Mouse (Mus musculus): ENCODE measurements around the gene Disp2. TPM values are rescaled to one million over a fixed set of nuclear protein-coding genes. Genes with fewer than 3 reads are reported as not detected.

Disp2 gene
- polyA plus RNA-seq, 1 experiment from 2014 or later: 24.2 TPM

- H3K27me3 ChIP-seq: no peaks in the 10 kb centered on the region
- no peak overlapping the region for H3K4me3 ChIP-seq
- H3K4me2 ChIP-seq (replicated peaks): no peak overlapping the region
- H3K9ac ChIP-seq (replicated peaks): no peak overlapping the region
- peaks cover 15% of the 10 kb centered on the region; the same call in 1 of the 2 replicates for H3K36me3 ChIP-seq
- no peaks in the 10 kb centered on the region for H3K9me3 ChIP-seq
- no peak for ATAC-seq (replicated peaks)
- 92% methylated on average over 5 of the region's 5 CpGs for WGBS
- H3K27ac ChIP-seq (replicated peaks): no peak overlapping the region
- no peaks in the 10 kb centered on the region for H3K4me1 ChIP-seq
These were observed 49.6 kb downstream of the Disp2 start for GRCm38 (mm10) chr2:118829096-118829495.

GRCm38 (mm10) chr2:118834061-118834460 lies 54.5 kb downstream of the Disp2 start:
- no peak overlapping the region for H3K9ac ChIP-seq (replicated peaks)
- no peaks in the 10 kb centered on the region for H3K9me3 ChIP-seq
- 0 out of 2 replicates have a peak, but pooled peaks cover 3% of the 10 kb centered on the region for H3K36me3 ChIP-seq
- H3K4me1 ChIP-seq: no peaks in the 10 kb centered on the region
- H3K27me3 ChIP-seq: no peaks in the 10 kb centered on the region
- 94% methylated on average over 6 of the region's 6 CpGs for WGBS
- H3K27ac ChIP-seq (replicated peaks): no peak overlapping the region
- H3K4me3 ChIP-seq: no peak overlapping the region
- ATAC-seq (replicated peaks): no peak
- no peak overlapping the region for H3K4me2 ChIP-seq (replicated peaks)

- Histone ChIP-seq H3K4me3 (no peak overlapping the region), H3K36me3 (0 out of 2 replicates have a peak, but pooled peaks cover 3% of the 10 kb centered on the region), H3K27me3 (no peaks in the 10 kb centered on the region), H3K9me3 (no peaks in the 10 kb centered on the region), H3K4me2 (replicated peaks) (no peak overlapping the region), H3K27ac (replicated peaks) (no peak overlapping the region), H3K4me1 (no peaks in the 10 kb centered on the region), H3K9ac (replicated peaks) (no peak overlapping the region)
- 61% methylated on average over 6 of the region's 6 CpGs for WGBS
- ATAC-seq (replicated peaks): no peak
These were observed 55.6 kb downstream of the Disp2 start for GRCm38 (mm10) chr2:118835115-118835514.

- no peaks in the 10 kb centered on the region for H3K4me1 ChIP-seq
- WGBS: 43% methylated on average over 5 of the region's 5 CpGs
- H3K9me3 ChIP-seq: no peaks in the 10 kb centered on the region
- no peak overlapping the region for H3K4me2 ChIP-seq (replicated peaks)
- no peak for ATAC-seq (replicated peaks)
- no peak overlapping the region for H3K27ac ChIP-seq (replicated peaks)
- H3K4me3 ChIP-seq: no peak overlapping the region
- H3K36me3 ChIP-seq: 0 out of 2 replicates have a peak, but pooled peaks cover 3% of the 10 kb centered on the region
- no peak overlapping the region for H3K9ac ChIP-seq (replicated peaks)
- H3K27me3 ChIP-seq: no peaks in the 10 kb centered on the region
These were observed 58.8 kb downstream of the Disp2 start for GRCm38 (mm10) chr2:118838330-118838729.

GRCm38 (mm10) chr2:118841186-118841585 lies 61.7 kb downstream of the Disp2 start:
- WGBS: 75% methylated on average over 5 of the region's 5 CpGs
- Histone ChIP-seq H3K27ac (replicated peaks) (no peak overlapping the region), H3K4me2 (replicated peaks) (no peak overlapping the region), H3K27me3 (no peaks in the 10 kb centered on the region), H3K36me3 (no peaks in the 10 kb centered on the region), H3K9me3 (no peaks in the 10 kb centered on the region), H3K4me1 (peaks cover 4% of the 10 kb centered on the region; the same call in 1 of the 2 replicates), H3K4me3 (no peak overlapping the region), H3K9ac (replicated peaks) (no peak overlapping the region)
- ATAC-seq (replicated peaks): no peak

DNA sequence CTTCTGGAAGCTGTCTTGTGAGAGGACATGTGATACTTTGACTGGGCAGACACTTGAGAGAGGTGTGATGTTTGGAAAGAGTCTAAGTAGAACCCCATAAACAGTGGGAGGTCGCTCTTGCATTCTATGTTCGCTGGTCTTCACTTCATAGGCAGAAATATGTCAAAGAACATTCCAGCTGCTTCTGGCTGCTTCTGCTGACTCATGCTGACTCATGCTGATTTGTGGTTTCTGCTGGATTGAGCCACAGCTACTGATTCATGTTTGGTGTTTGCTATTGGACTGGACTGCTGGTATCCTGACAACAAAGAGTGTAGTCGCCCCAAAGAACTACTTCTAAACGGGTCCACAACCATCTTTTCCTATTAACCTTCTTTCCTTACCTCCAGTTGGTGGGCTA lies 62.3 kb downstream of the Disp2 start:
- Histone ChIP-seq H3K4me1 (peaks cover 5% of the 10 kb centered on the region; the same call in 1 of the 2 replicates), H3K27me3 (no peaks in the 10 kb centered on the region), H3K4me2 (replicated peaks) (no peak overlapping the region), H3K9ac (replicated peaks) (no peak overlapping the region), H3K9me3 (no peaks in the 10 kb centered on the region), H3K4me3 (no peak overlapping the region), H3K27ac (replicated peaks) (no peak overlapping the region), H3K36me3 (no peaks in the 10 kb centered on the region)
- WGBS: 91% methylated on average over 4 of the region's 4 CpGs
- no peak for ATAC-seq (replicated peaks)

DNA sequence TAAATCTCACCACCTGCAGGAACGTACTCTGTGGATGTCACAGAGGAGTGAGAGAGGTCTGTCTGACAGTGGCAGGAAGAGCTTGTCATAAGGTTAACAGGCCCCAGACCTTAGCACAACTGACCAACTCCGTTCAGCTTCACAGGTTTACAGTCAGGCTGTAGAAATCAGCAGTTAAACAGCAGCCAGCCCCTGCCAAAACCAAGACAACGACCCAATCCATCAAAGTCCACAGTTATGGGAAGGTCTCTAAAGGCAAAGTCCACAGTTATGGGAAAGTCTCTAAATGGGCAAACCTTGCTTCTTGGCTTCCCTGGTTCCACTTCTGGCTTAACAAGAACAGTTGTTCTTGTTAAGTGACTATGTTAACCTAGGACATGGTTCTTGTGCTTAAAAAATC lies 64.9 kb downstream of the Disp2 start:
- H3K27me3 ChIP-seq: no peaks in the 10 kb centered on the region
- no peak overlapping the region for H3K4me2 ChIP-seq (replicated peaks)
- no peak overlapping the region for H3K9ac ChIP-seq (replicated peaks)
- no peak overlapping the region for H3K4me3 ChIP-seq
- 84% methylated on average over 3 of the region's 3 CpGs for WGBS
- H3K27ac ChIP-seq (replicated peaks): no peak overlapping the region
- H3K4me1 ChIP-seq: peaks cover 5% of the 10 kb centered on the region; the same call in 1 of the 2 replicates
- no peaks in the 10 kb centered on the region for H3K36me3 ChIP-seq
- no peak for ATAC-seq (replicated peaks)
- no peaks in the 10 kb centered on the region for H3K9me3 ChIP-seq

DNA sequence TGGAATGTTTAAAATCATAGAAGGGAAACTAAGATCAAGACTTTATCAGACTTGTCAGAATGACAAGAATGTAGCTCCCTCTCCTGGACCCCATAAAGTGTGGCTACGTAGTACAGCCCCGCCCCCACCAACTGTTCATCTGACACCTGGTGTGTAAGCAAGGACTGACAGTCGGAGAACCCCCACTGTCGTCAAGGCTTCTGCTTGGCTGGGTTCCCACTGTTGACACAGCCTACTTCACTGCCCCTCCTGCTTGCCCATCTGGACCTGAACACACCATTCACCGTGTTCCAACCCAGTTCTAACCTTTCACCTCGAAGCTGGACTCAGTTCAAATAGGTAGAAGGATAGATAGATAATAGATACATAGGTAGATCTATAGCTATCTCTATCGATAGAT lies 66.7 kb downstream of the Disp2 start:
- Histone ChIP-seq H3K4me2 (replicated peaks) (no peak overlapping the region), H3K27me3 (no peaks in the 10 kb centered on the region), H3K9me3 (no peaks in the 10 kb centered on the region), H3K4me3 (no peak overlapping the region), H3K9ac (replicated peaks) (no peak overlapping the region), H3K36me3 (no peaks in the 10 kb centered on the region), H3K4me1 (peaks cover 5% of the 10 kb centered on the region; the same call in 1 of the 2 replicates), H3K27ac (replicated peaks) (no peak overlapping the region)
- WGBS: 54% methylated on average over 7 of the region's 7 CpGs
- ATAC-seq (replicated peaks): peak; percentile 70; the same call in 1 of the 2 replicates

DNA sequence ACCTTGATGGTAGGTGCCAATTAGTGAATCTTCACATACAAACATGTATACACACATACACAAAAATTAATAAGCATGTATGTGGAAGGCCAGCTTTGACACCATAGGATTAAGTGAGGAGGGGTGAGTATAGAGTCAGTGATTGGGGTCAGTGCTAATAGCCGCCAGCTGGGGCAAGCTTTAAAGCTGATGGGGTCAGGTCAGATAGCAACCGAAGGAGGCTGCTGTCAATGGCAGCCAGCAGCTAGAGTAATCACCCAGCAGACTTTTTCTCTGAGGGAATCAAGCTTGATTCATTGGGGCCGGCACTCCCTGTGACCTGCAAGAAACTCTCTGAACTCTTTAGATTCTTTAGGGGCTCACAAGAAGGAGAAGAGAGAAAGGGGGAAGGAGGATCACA lies 72.2 kb downstream of the Disp2 start:
- no peak overlapping the region for H3K9ac ChIP-seq (replicated peaks)
- H3K9me3 ChIP-seq: no peaks in the 10 kb centered on the region
- no peaks in the 10 kb centered on the region for H3K36me3 ChIP-seq
- H3K4me1 ChIP-seq: no peaks in the 10 kb centered on the region
- H3K4me2 ChIP-seq (replicated peaks): no peak overlapping the region
- no peaks in the 10 kb centered on the region for H3K27me3 ChIP-seq
- H3K27ac ChIP-seq (replicated peaks): no peak overlapping the region
- H3K4me3 ChIP-seq: no peak overlapping the region
- ATAC-seq (replicated peaks): no peak
- WGBS: 47% methylated on average over 3 of the region's 3 CpGs

Other genes starting within 250 kb of the Disp2 start
- 1.3 and 1.8 TPM in 2 replicates for gene Bmf, start 230.0 kb upstream of the Disp2 start, polyA plus RNA-seq (2015; fragmentation: Nextera tagmentation; extraction: Ambion mirVana)
- 42.9 and 46.0 TPM in 2 replicates for gene Bub1b, start 181.5 kb upstream of the Disp2 start, polyA plus RNA-seq (2015; fragmentation: Nextera tagmentation; extraction: Ambion mirVana)
- 27.8 and 29.2 TPM in 2 replicates for gene Pak6, start 116.4 kb upstream of the Disp2 start, polyA plus RNA-seq (2015; fragmentation: Nextera tagmentation; extraction: Ambion mirVana)
- gene Ankrd63, start 75.8 kb upstream of the Disp2 start, polyA plus RNA-seq (2015; fragmentation: Nextera tagmentation; extraction: Ambion mirVana): 0.43 and 0.48 TPM in 2 replicates
- 0.63 and 0.69 TPM in 2 replicates for gene Plcb2, start 51.3 kb upstream of the Disp2 start, polyA plus RNA-seq (2015; fragmentation: Nextera tagmentation; extraction: Ambion mirVana)
- gene Inafm2, start 34.0 kb upstream of the Disp2 start, polyA plus RNA-seq (2015; fragmentation: Nextera tagmentation; extraction: Ambion mirVana): 25.3 and 27.2 TPM in 2 replicates
- gene Ccdc9b, start 17.1 kb upstream of the Disp2 start, polyA plus RNA-seq (2015; fragmentation: Nextera tagmentation; extraction: Ambion mirVana): 1.3 and 1.6 TPM in 2 replicates
- not detected in 2 replicates for gene Phgr1, start 7.0 kb upstream of the Disp2 start, polyA plus RNA-seq (2015; fragmentation: Nextera tagmentation; extraction: Ambion mirVana)
- 59.0 and 69.4 TPM in 2 replicates for gene Knstrn, start 34.3 kb downstream of the Disp2 start, polyA plus RNA-seq (2015; fragmentation: Nextera tagmentation; extraction: Ambion mirVana)
- gene Ivd, start 82.2 kb downstream of the Disp2 start, polyA plus RNA-seq (2015; fragmentation: Nextera tagmentation; extraction: Ambion mirVana): 54.2 and 62.1 TPM in 2 replicates
- 6.7 TPM in 2 replicates for gene Bahd1, start 120.7 kb downstream of the Disp2 start, polyA plus RNA-seq (2015; fragmentation: Nextera tagmentation; extraction: Ambion mirVana)
- gene Chst14, start 146.8 kb downstream of the Disp2 start, polyA plus RNA-seq (2015; fragmentation: Nextera tagmentation; extraction: Ambion mirVana): 6.0 and 6.6 TPM in 2 replicates
- 38.3 and 43.3 TPM in 2 replicates for gene Ccdc32, start 249.7 kb downstream of the Disp2 start, polyA plus RNA-seq (2015; fragmentation: Nextera tagmentation; extraction: Ambion mirVana)

Data from forebrain, embryonic 15.5 days (tissue).